Mouse (Mus musculus): ENCODE data around the gene Nutf2-ps1. TPM values are rescaled to one million over a fixed set of nuclear protein-coding genes. Genes with fewer than 3 reads are reported as not detected.

Gene Nutf2-ps1
- polyA plus RNA-seq, 1 experiment from 2014 or later, result 266 TPM

- H3K4me3 ChIP-seq (replicated peaks; ENCODE audit: low read length), result no peak overlapping the region
- no peak overlapping the region for H3K9ac ChIP-seq (replicated peaks; ENCODE audit: low read depth, low read length)
- no peak overlapping the region for H3K4me2 ChIP-seq (ENCODE audit: low read length)
- no peak for ATAC-seq
- H3K9me3 ChIP-seq (ENCODE audit: control insufficient read depth, low read length), result no peaks in the 10 kb centered on the region
- 0 out of 2 replicates have a peak, but pooled peaks cover 3% of the 10 kb centered on the region for H3K4me1 ChIP-seq (replicated peaks; ENCODE audit: control insufficient read depth, insufficient read depth, low read length)
- no peaks in the 10 kb centered on the region for H3K27me3 ChIP-seq (replicated peaks; ENCODE audit: control insufficient read depth, insufficient read depth, low read length)
- H3K36me3 ChIP-seq (ENCODE audit: control insufficient read depth, insufficient read depth), result no peaks in the 10 kb centered on the region
- 77% methylated on average over 5 of the region's 5 CpGs for WGBS
- no peak overlapping the region for H3K27ac ChIP-seq (ENCODE audit: low read length)
These were observed 33.8 kb downstream of the Nutf2-ps1 start for GRCm38 (mm10) chr19:53554981-53555616.

GRCm38 (mm10) chr19:53554402-53554801, 34.5 kb downstream of the Nutf2-ps1 start:
- no peaks in the 10 kb centered on the region for H3K36me3 ChIP-seq (ENCODE audit: control insufficient read depth, insufficient read depth)
- WGBS, result 89% methylated on average over 11 of the region's 11 CpGs
- H3K27ac ChIP-seq (ENCODE audit: low read length), result no peak overlapping the region
- no peaks in the 10 kb centered on the region for H3K9me3 ChIP-seq (ENCODE audit: control insufficient read depth, low read length)
- H3K4me3 ChIP-seq (replicated peaks; ENCODE audit: low read length), result no peak overlapping the region
- no peaks in the 10 kb centered on the region for H3K27me3 ChIP-seq (replicated peaks; ENCODE audit: control insufficient read depth, insufficient read depth, low read length)
- H3K4me1 ChIP-seq (replicated peaks; ENCODE audit: control insufficient read depth, insufficient read depth, low read length), result 0 out of 2 replicates have a peak, but pooled peaks cover 3% of the 10 kb centered on the region
- no peak overlapping the region for H3K4me2 ChIP-seq (ENCODE audit: low read length)
- no peak for ATAC-seq
- no peak overlapping the region for H3K9ac ChIP-seq (replicated peaks; ENCODE audit: low read depth, low read length)

- Histone ChIP-seq H3K9me3 (ENCODE audit: control insufficient read depth, low read length) (no peaks in the 10 kb centered on the region), H3K27ac (ENCODE audit: low read length) (no peak overlapping the region), H3K9ac (replicated peaks; ENCODE audit: low read depth, low read length) (no peak overlapping the region), H3K36me3 (ENCODE audit: control insufficient read depth, insufficient read depth) (no peaks in the 10 kb centered on the region), H3K4me3 (replicated peaks; ENCODE audit: low read length) (no peak overlapping the region), H3K27me3 (replicated peaks; ENCODE audit: control insufficient read depth, insufficient read depth, low read length) (no peaks in the 10 kb centered on the region), H3K4me2 (ENCODE audit: low read length) (no peak overlapping the region), H3K4me1 (replicated peaks; ENCODE audit: control insufficient read depth, insufficient read depth, low read length) (0 out of 2 replicates have a peak, but pooled peaks cover 3% of the 10 kb centered on the region)
- WGBS, result 65% methylated on average over 6 of the region's 6 CpGs
- no peak for ATAC-seq
These were observed 36.1 kb downstream of the Nutf2-ps1 start for GRCm38 (mm10) chr19:53552795-53553194.

- H3K4me2 ChIP-seq (ENCODE audit: low read length), result no peak overlapping the region
- no peak for ATAC-seq
- H3K27ac ChIP-seq (ENCODE audit: low read length), result no peak overlapping the region
- H3K27me3 ChIP-seq (replicated peaks; ENCODE audit: control insufficient read depth, insufficient read depth, low read length), result no peaks in the 10 kb centered on the region
- H3K36me3 ChIP-seq (ENCODE audit: control insufficient read depth, insufficient read depth), result no peaks in the 10 kb centered on the region
- H3K4me3 ChIP-seq (replicated peaks; ENCODE audit: low read length), result no peak overlapping the region
- no peak overlapping the region for H3K9ac ChIP-seq (replicated peaks; ENCODE audit: low read depth, low read length)
- no peaks in the 10 kb centered on the region for H3K9me3 ChIP-seq (ENCODE audit: control insufficient read depth, low read length)
- H3K4me1 ChIP-seq (replicated peaks; ENCODE audit: control insufficient read depth, insufficient read depth, low read length), result 0 out of 2 replicates have a peak, but pooled peaks cover 2% of the 10 kb centered on the region
- 42% methylated on average over 10 of the region's 10 CpGs for WGBS
These were observed 36.6 kb downstream of the Nutf2-ps1 start for GRCm38 (mm10) chr19:53552216-53552786.

- Histone ChIP-seq H3K36me3 (ENCODE audit: control insufficient read depth, insufficient read depth) (no peaks in the 10 kb centered on the region), H3K27me3 (replicated peaks; ENCODE audit: control insufficient read depth, insufficient read depth, low read length) (no peaks in the 10 kb centered on the region), H3K4me3 (replicated peaks; ENCODE audit: low read length) (no peak overlapping the region), H3K9me3 (ENCODE audit: control insufficient read depth, low read length) (no peaks in the 10 kb centered on the region), H3K4me2 (ENCODE audit: low read length) (no peak overlapping the region), H3K9ac (replicated peaks; ENCODE audit: low read depth, low read length) (no peak overlapping the region), H3K27ac (ENCODE audit: low read length) (no peak overlapping the region), H3K4me1 (replicated peaks; ENCODE audit: control insufficient read depth, insufficient read depth, low read length) (no peaks in the 10 kb centered on the region)
- WGBS, result 83% methylated on average over 12 of the region's 12 CpGs
- no peak for ATAC-seq
These were observed 37.9 kb downstream of the Nutf2-ps1 start for GRCm38 (mm10) chr19:53550972-53551371.

GRCm38 (mm10) chr19:53547597-53547996, 41.3 kb downstream of the Nutf2-ps1 start:
- no peaks in the 10 kb centered on the region for H3K27me3 ChIP-seq (replicated peaks; ENCODE audit: control insufficient read depth, insufficient read depth, low read length)
- H3K9me3 ChIP-seq (ENCODE audit: control insufficient read depth, low read length), result no peaks in the 10 kb centered on the region
- no peak overlapping the region for H3K4me2 ChIP-seq (ENCODE audit: low read length)
- no peak overlapping the region for H3K27ac ChIP-seq (ENCODE audit: low read length)
- no peak overlapping the region for H3K9ac ChIP-seq (replicated peaks; ENCODE audit: low read depth, low read length)
- no peak overlapping the region for H3K4me3 ChIP-seq (replicated peaks; ENCODE audit: low read length)
- no peaks in the 10 kb centered on the region for H3K36me3 ChIP-seq (ENCODE audit: control insufficient read depth, insufficient read depth)
- ATAC-seq, result no peak
- H3K4me1 ChIP-seq (replicated peaks; ENCODE audit: control insufficient read depth, insufficient read depth, low read length), result no peaks in the 10 kb centered on the region
- WGBS, result 24% methylated on average over 8 of the region's 8 CpGs

GRCm38 (mm10) chr19:53544923-53545561, 43.8 kb downstream of the Nutf2-ps1 start:
- H3K4me1 ChIP-seq (replicated peaks; ENCODE audit: control insufficient read depth, insufficient read depth, low read length), result no peaks in the 10 kb centered on the region
- no peak overlapping the region for H3K4me2 ChIP-seq (ENCODE audit: low read length)
- H3K36me3 ChIP-seq (ENCODE audit: control insufficient read depth, insufficient read depth), result no peaks in the 10 kb centered on the region
- ATAC-seq, result no peak
- H3K27ac ChIP-seq (ENCODE audit: low read length), result no peak overlapping the region
- H3K9ac ChIP-seq (replicated peaks; ENCODE audit: low read depth, low read length), result no peak overlapping the region
- no peaks in the 10 kb centered on the region for H3K9me3 ChIP-seq (ENCODE audit: control insufficient read depth, low read length)
- no peak overlapping the region for H3K4me3 ChIP-seq (replicated peaks; ENCODE audit: low read length)
- H3K27me3 ChIP-seq (replicated peaks; ENCODE audit: control insufficient read depth, insufficient read depth, low read length), result no peaks in the 10 kb centered on the region
- 76% methylated on average over 4 of the region's 4 CpGs for WGBS

- H3K27ac ChIP-seq (ENCODE audit: low read length), result no peak overlapping the region
These were observed 45.3 kb downstream of the Nutf2-ps1 start for GRCm38 (mm10) chr19:53543602-53544001.

GRCm38 (mm10) chr19:53539296-53539695, 49.6 kb downstream of the Nutf2-ps1 start:
- 81% methylated on average over 3 of the region's 3 CpGs for WGBS
- no peak overlapping the region for H3K27ac ChIP-seq (ENCODE audit: low read length)
- H3K4me2 ChIP-seq (ENCODE audit: low read length), result no peak overlapping the region
- H3K9ac ChIP-seq (replicated peaks; ENCODE audit: low read depth, low read length), result no peak overlapping the region
- no peak overlapping the region for H3K4me3 ChIP-seq (replicated peaks; ENCODE audit: low read length)
- no peaks in the 10 kb centered on the region for H3K9me3 ChIP-seq (ENCODE audit: control insufficient read depth, low read length)
- H3K27me3 ChIP-seq (replicated peaks; ENCODE audit: control insufficient read depth, insufficient read depth, low read length), result no peaks in the 10 kb centered on the region
- no peaks in the 10 kb centered on the region for H3K4me1 ChIP-seq (replicated peaks; ENCODE audit: control insufficient read depth, insufficient read depth, low read length)
- no peak for ATAC-seq
- no peaks in the 10 kb centered on the region for H3K36me3 ChIP-seq (ENCODE audit: control insufficient read depth, insufficient read depth)

More at GRCm38 (mm10) chr19:53543602-53544001, 45.3 kb downstream of the Nutf2-ps1 start:
- Histone ChIP-seq H3K36me3 (ENCODE audit: control insufficient read depth, insufficient read depth) (no peaks in the 10 kb centered on the region), H3K4me2 (ENCODE audit: low read length) (no peak overlapping the region), H3K9me3 (ENCODE audit: control insufficient read depth, low read length) (no peaks in the 10 kb centered on the region), H3K27me3 (replicated peaks; ENCODE audit: control insufficient read depth, insufficient read depth, low read length) (no peaks in the 10 kb centered on the region), H3K9ac (replicated peaks; ENCODE audit: low read depth, low read length) (no peak overlapping the region), H3K4me3 (replicated peaks; ENCODE audit: low read length) (no peak overlapping the region), H3K4me1 (replicated peaks; ENCODE audit: control insufficient read depth, insufficient read depth, low read length) (no peaks in the 10 kb centered on the region)
- WGBS, result 64% methylated on average over 5 of the region's 5 CpGs
- no peak for ATAC-seq

Data from forebrain, embryonic 16.5 days (tissue).